Mouse (Mus musculus): ENCODE results near the gene Apba1. TPM values are rescaled to one million over a fixed set of nuclear protein-coding genes. Genes with fewer than 3 reads are reported as not detected.

Apba1 gene
- polyA plus RNA-seq (2015; fragmentation: Nextera tagmentation; extraction: Ambion mirVana): 0.01 and 0.02 TPM in 2 replicates

GRCm38 (mm10) chr19:23758554-23759321, at the start of gene Apba1:
Gene Apba1 (plus strand): TSS chr19:23758887.
- Histone ChIP-seq H3K27ac (no peak within 1 kb of the TSS), H3K4me1 (replicated peaks) (peaks cover 21% of the 10 kb centered on the region), H3K9ac (peak within 1 kb of the TSS; percentile 64), H3K4me3 (replicated peaks) (peak within 1 kb of the TSS; percentile 67), H3K36me3 (no peaks in the 10 kb centered on the region), H3K27me3 (peaks cover 48% of the 10 kb centered on the region), H3K9me3 (replicated peaks) (no peaks in the 10 kb centered on the region), H3K4me2 (peak within 1 kb of the TSS; percentile 90)
- WGBS (ENCODE audit: insufficient replicate concordance): under 1% methylated on average over 78 of the region's 98 CpGs
- ATAC-seq (ENCODE audit: low read depth) (peak; percentile 73), DNase-seq (no peak)

DNA sequence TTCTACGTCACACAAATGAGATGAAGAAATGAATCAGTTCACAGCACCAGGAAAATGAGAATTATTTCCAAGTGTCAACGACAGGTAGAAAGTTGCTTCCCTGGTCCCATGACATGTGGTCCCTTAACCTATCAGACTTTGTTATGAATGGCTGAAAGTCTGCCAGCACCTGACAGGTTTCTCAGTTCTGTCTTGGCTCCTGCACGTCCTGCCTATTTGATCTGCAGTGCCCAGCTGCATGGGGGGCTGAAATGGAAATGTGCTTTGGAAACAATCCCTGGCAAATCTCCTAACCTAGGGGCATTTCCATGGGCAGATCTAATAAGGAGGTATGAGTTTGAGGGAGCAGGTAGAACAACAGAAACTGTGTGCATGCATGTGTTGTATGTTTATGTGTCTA, 12.2 kb upstream of the Apba1 start:
- H3K4me2 ChIP-seq: no peak overlapping the region
- no peak overlapping the region for H3K27ac ChIP-seq
- 61% methylated on average over 3 of the region's 3 CpGs for WGBS (ENCODE audit: insufficient replicate concordance)
- H3K9ac ChIP-seq: no peak overlapping the region
- no peak overlapping the region for H3K4me3 ChIP-seq (replicated peaks)
- H3K36me3 ChIP-seq: no peaks in the 10 kb centered on the region
- no peaks in the 10 kb centered on the region for H3K9me3 ChIP-seq (replicated peaks)
- H3K4me1 ChIP-seq (replicated peaks): no peaks in the 10 kb centered on the region
- ATAC-seq (ENCODE audit: low read depth) (no peak), DNase-seq (no peak)
- no peaks in the 10 kb centered on the region for H3K27me3 ChIP-seq

GRCm38 (mm10) chr19:23757011-23757410, 1.7 kb upstream of the Apba1 start:
- 23% methylated on average over 7 of the region's 7 CpGs for WGBS (ENCODE audit: insufficient replicate concordance)
- Histone ChIP-seq H3K4me1 (replicated peaks) (peaks cover 21% of the 10 kb centered on the region), H3K4me2 (no peak overlapping the region), H3K36me3 (no peaks in the 10 kb centered on the region), H3K27me3 (peaks cover 48% of the 10 kb centered on the region), H3K9ac (no peak overlapping the region), H3K27ac (no peak overlapping the region), H3K9me3 (replicated peaks) (no peaks in the 10 kb centered on the region), H3K4me3 (replicated peaks) (no peak overlapping the region)
- DNase-seq: no peak
- ATAC-seq (ENCODE audit: low read depth): no peak

- ATAC-seq (ENCODE audit: low read depth) (peak; percentile 63), DNase-seq (peak; percentile 71)
- WGBS (ENCODE audit: insufficient replicate concordance): 1% methylated on average over 40 of the region's 40 CpGs
- Histone ChIP-seq H3K36me3 (no peaks in the 10 kb centered on the region), H3K27ac (no peak overlapping the region), H3K27me3 (peaks cover 48% of the 10 kb centered on the region), H3K4me3 (replicated peaks) (peak overlapping the region; percentile 67), H3K4me2 (peak overlapping the region; percentile 90), H3K9ac (peak overlapping the region; percentile 64), H3K4me1 (replicated peaks) (peaks cover 21% of the 10 kb centered on the region), H3K9me3 (replicated peaks) (no peaks in the 10 kb centered on the region)
Observed at GRCm38 (mm10) chr19:23757961-23758553, 630 bp upstream of the Apba1 start.

DNA sequence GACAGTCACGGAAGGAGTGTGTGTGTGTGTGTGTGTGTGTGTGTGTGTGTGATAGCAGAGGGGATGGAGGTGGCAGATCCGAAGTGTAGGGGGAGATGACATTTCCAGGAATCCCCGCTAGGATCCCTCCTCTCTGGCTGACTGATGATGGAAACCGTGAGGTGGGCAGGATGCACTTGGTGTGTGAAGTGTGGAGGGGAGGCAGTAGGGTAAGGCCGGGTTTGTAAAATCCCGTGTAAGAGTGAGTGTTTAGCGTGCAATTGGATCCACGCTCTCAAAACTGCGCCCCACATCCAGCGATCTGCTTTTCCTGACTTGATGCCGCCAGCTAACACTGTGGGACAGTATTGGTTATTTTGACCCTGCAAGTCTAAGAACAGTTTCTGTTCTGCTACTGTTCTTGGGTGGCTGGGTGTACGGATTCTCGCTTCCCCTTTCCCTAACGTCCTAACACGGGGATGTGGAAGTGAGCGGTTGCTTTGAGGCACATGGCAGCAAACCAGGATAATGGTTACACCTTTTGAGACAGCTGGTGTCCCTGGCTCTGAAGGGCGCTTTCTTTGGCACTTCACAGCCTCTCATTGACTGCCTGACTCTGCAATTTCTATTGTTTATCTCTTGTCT, 747 bp downstream of the Apba1 start:
- peaks cover 48% of the 10 kb centered on the region for H3K27me3 ChIP-seq
- DNase-seq (no peak), ATAC-seq (ENCODE audit: low read depth) (no peak)
- peak overlapping the region; percentile 90 for H3K4me2 ChIP-seq
- no peak overlapping the region for H3K9ac ChIP-seq
- H3K4me3 ChIP-seq (replicated peaks): peak overlapping the region; percentile 67
- no peaks in the 10 kb centered on the region for H3K36me3 ChIP-seq
- peaks cover 21% of the 10 kb centered on the region for H3K4me1 ChIP-seq (replicated peaks)
- H3K9me3 ChIP-seq (replicated peaks): no peaks in the 10 kb centered on the region
- H3K27ac ChIP-seq: no peak overlapping the region
- WGBS (ENCODE audit: insufficient replicate concordance): 3% methylated on average over 17 of the region's 17 CpGs

DNA sequence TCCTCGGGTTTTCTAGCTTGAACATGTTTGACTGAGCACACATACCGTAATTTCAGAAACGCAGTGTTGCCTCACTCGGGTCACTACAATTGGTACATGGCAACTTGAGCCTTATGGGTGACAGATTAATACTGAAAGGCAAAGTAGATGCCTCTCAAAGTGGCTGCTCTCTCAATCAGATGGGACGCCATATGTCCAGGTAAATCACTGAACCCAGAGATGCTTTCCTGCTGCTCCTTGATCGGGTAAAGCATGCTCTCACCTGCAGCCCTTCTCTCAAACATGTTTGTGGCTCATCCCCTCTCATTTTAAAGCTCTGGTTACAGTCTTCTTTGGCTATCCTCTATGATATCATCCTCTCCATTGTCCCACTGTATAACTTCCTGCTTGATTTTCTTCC, 4.7 kb downstream of the Apba1 start:
- no peak for ATAC-seq (ENCODE audit: low read depth)
- DNase-seq: no peak
- Histone ChIP-seq H3K4me2 (no peak overlapping the region), H3K4me1 (replicated peaks) (peaks cover 12% of the 10 kb centered on the region), H3K27ac (no peak overlapping the region), H3K9ac (no peak overlapping the region), H3K9me3 (replicated peaks) (no peaks in the 10 kb centered on the region), H3K4me3 (replicated peaks) (no peak overlapping the region), H3K36me3 (no peaks in the 10 kb centered on the region), H3K27me3 (peaks cover 33% of the 10 kb centered on the region)
- 67% methylated on average over 6 of the region's 6 CpGs for WGBS (ENCODE audit: insufficient replicate concordance)

- WGBS (ENCODE audit: insufficient replicate concordance): 57% methylated on average over 2 of the region's 2 CpGs
- Histone ChIP-seq H3K4me3 (replicated peaks) (no peak overlapping the region), H3K9me3 (replicated peaks) (no peaks in the 10 kb centered on the region), H3K4me1 (replicated peaks) (peaks cover 6% of the 10 kb centered on the region; the same call in 1 of the 2 replicates), H3K36me3 (no peaks in the 10 kb centered on the region), H3K27ac (no peak overlapping the region), H3K4me2 (no peak overlapping the region), H3K9ac (no peak overlapping the region), H3K27me3 (peaks cover 26% of the 10 kb centered on the region)
- no peak for ATAC-seq (ENCODE audit: low read depth)
- no peak for DNase-seq
Observed at GRCm38 (mm10) chr19:23764051-23764450, 5.4 kb downstream of the Apba1 start.

GRCm38 (mm10) chr19:23768864-23769263, 10.2 kb downstream of the Apba1 start:
- Histone ChIP-seq H3K9me3 (replicated peaks) (no peaks in the 10 kb centered on the region), H3K36me3 (no peaks in the 10 kb centered on the region), H3K27me3 (no peaks in the 10 kb centered on the region), H3K9ac (no peak overlapping the region), H3K4me1 (replicated peaks) (no peaks in the 10 kb centered on the region), H3K27ac (no peak overlapping the region), H3K4me2 (no peak overlapping the region), H3K4me3 (replicated peaks) (no peak overlapping the region)
- WGBS (ENCODE audit: insufficient replicate concordance): 58% methylated on average over 5 of the region's 5 CpGs
- DNase-seq (no peak), ATAC-seq (ENCODE audit: low read depth) (no peak)

GRCm38 (mm10) chr19:23770494-23771423, 12.1 kb downstream of the Apba1 start:
- H3K27me3 ChIP-seq: no peaks in the 10 kb centered on the region
- DNase-seq: no peak
- WGBS (ENCODE audit: insufficient replicate concordance): 51% methylated on average over 10 of the region's 10 CpGs

GRCm38 (mm10) chr19:23771971-23772370, 13.3 kb downstream of the Apba1 start:
- ATAC-seq (ENCODE audit: low read depth) (no peak), DNase-seq (no peak)
- Histone ChIP-seq H3K4me2 (no peak overlapping the region), H3K4me3 (replicated peaks) (no peak overlapping the region), H3K36me3 (no peaks in the 10 kb centered on the region), H3K27ac (no peak overlapping the region), H3K4me1 (replicated peaks) (no peaks in the 10 kb centered on the region), H3K9me3 (replicated peaks) (no peaks in the 10 kb centered on the region), H3K27me3 (no peaks in the 10 kb centered on the region), H3K9ac (no peak overlapping the region)
- WGBS (ENCODE audit: insufficient replicate concordance): 54% methylated on average over 7 of the region's 7 CpGs

More at GRCm38 (mm10) chr19:23770494-23771423, 12.1 kb downstream of the Apba1 start:
- no peak for ATAC-seq (ENCODE audit: low read depth)
- no peak overlapping the region for H3K27ac ChIP-seq
- no peaks in the 10 kb centered on the region for H3K9me3 ChIP-seq (replicated peaks)
- H3K4me2 ChIP-seq: no peak overlapping the region
- no peak overlapping the region for H3K4me3 ChIP-seq (replicated peaks)
- H3K4me1 ChIP-seq (replicated peaks): no peaks in the 10 kb centered on the region
- no peaks in the 10 kb centered on the region for H3K36me3 ChIP-seq
- H3K9ac ChIP-seq: no peak overlapping the region

- H3K9ac ChIP-seq: no peak overlapping the region
- H3K27ac ChIP-seq: no peak overlapping the region
- H3K9me3 ChIP-seq (replicated peaks): no peaks in the 10 kb centered on the region
- no peak overlapping the region for H3K4me3 ChIP-seq (replicated peaks)
- WGBS (ENCODE audit: insufficient replicate concordance): 72% methylated on average over 6 of the region's 6 CpGs
- H3K27me3 ChIP-seq: no peaks in the 10 kb centered on the region
- ATAC-seq (ENCODE audit: low read depth) (no peak), DNase-seq (no peak)
- H3K36me3 ChIP-seq: no peaks in the 10 kb centered on the region
- H3K4me2 ChIP-seq: no peak overlapping the region
- no peaks in the 10 kb centered on the region for H3K4me1 ChIP-seq (replicated peaks)
Observed at GRCm38 (mm10) chr19:23775356-23775755, 16.7 kb downstream of the Apba1 start.

Data from liver, embryonic 13.5 days (tissue).